Mouse (Mus musculus): ENCODE measurements around the gene Ddx5. TPM values are rescaled to one million over a fixed set of nuclear protein-coding genes. Genes with fewer than 3 reads are reported as not detected.
"Not testable (repeated sequence)": the region's sequence is repeated elsewhere in the genome, so short reads cannot be mapped to it uniquely, and the experiment has no call there.

Ddx5 gene
- total and polyA plus RNA-seq, 2 experiments from 2014 or later = 173 to 282 TPM

DNA sequence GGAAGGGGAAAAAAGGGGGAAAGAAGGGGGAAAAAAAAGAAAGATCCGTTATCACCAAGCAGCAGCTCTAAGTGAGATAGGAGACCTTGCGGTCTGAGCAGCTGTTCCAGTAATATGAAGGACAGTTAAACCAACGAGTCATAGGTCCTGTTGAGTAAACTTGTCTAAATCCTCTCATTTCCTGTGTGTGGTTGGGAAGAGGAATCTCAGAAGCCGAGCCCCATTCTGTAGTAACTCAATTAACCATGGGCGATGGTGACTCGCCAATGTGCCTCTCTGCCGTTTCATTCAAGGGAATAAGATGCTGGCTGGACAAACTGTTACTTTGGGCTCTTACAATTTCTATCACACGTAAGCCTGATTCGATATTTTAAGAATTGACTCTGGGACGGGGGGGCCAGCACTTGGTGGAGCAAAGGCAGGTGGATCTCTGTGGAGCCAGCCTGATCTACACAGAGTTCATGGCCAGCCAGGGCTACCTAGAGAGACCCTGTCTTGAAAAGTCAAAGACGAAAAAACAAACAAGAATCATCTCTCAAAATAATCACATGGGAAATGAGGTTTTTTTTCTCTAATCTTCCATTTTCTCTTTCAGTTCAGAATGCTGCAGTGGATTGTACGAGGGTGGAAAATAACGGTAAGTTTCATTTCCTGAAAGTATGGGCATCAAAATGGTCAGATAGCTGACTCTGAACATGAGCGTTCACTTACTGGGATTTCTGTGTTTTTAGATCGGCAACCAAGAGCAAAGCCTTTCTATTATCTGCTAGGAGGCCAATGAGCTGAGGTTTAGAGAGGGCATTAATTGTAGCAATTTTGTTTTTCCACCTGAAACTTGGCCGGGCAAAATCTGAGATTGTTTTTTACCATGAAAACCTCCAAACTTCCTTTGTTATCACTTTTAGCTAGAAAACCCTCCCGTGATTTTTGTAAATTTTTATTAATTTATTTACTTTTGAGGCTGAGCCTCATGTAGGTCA is 37.7 kb downstream of the Ddx5 start, which contains the start of gene Milr1:
Gene Milr1 (plus strand): TSS at position 188 of the 980 bp plus-strand sequence.
- Histone ChIP-seq H3K36me3 (replicated peaks; ENCODE audit: control insufficient read depth, insufficient read depth, low read length) (no peaks in the 10 kb centered on the region), H3K4me2 (ENCODE audit: low read depth, low read length) (peak within 1 kb of the TSS; percentile 5; the same call in 1 of the 2 replicates), H3K9me3 (replicated peaks; ENCODE audit: control insufficient read depth, low read length) (no peaks in the 10 kb centered on the region), H3K27me3 (ENCODE audit: control insufficient read depth, insufficient read depth, low read length) (no peaks in the 10 kb centered on the region), H3K4me1 (ENCODE audit: control insufficient read depth, insufficient read depth) (no peaks in the 10 kb centered on the region), H3K27ac (ENCODE audit: low read depth) (peak within 1 kb of the TSS; percentile 46; the same call in 1 of the 2 replicates), H3K9ac (replicated peaks; ENCODE audit: low read depth, low read length) (no peak within 1 kb of the TSS), H3K4me3 (ENCODE audit: low read depth, low read length) (peak within 1 kb of the TSS; percentile 9; the same call in 1 of the 2 replicates)
- WGBS = 74% methylated on average over 17 of the region's 17 CpGs
- TF ChIP-seq EP300 (IDR thresholded peaks at IDR 0.05; ENCODE audit: low read depth) (no peak), CTCF (IDR thresholded peaks at IDR 0.05; ENCODE audit: low read depth) (no peak)
- ATAC-seq (ENCODE audit: insufficient read depth, low read depth) (no peak), DNase-seq (ENCODE audit: low spot score) (no peak)

DNA sequence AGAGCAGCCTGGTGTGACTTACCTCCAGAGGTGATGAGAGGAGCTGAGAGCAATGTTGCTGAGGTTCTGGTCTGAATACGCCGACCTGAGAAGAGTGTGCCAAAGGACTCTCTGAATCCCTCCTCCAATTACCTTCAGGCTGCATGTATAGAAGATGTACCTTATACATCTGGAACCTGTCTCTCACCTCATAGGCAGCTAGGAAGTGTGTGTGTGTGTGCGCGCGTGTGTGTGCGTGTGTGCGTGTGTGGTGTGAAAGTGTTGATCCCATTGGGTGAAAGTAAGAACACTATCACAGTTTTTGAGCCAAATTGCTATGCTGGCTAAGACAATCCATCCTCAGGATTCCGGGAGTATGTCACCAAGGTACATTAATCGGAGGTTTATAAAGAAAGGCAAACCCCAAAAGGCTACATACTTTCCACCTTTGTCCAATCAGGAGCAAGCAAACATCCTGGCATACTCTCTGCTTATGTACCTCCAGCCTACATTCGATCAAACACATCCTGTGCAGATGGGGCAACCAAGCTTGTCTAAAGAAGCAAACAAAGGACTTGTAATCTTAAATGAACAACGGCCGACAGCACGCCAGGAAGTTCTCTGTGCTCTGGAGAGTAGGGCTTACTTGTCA is 38.7 kb downstream of the Ddx5 start, which contains the start of gene Pecam1:
Gene Pecam1 (minus strand): TSS at position 508 of the 631 bp plus-strand sequence.
- Histone ChIP-seq H3K4me1 (ENCODE audit: control insufficient read depth, insufficient read depth) (no peaks in the 10 kb centered on the region), H3K27ac (ENCODE audit: low read depth) (peak within 1 kb of the TSS; percentile 46; the same call in 1 of the 2 replicates), H3K36me3 (replicated peaks; ENCODE audit: control insufficient read depth, insufficient read depth, low read length) (no peaks in the 10 kb centered on the region), H3K9me3 (replicated peaks; ENCODE audit: control insufficient read depth, low read length) (no peaks in the 10 kb centered on the region), H3K4me2 (ENCODE audit: low read depth, low read length) (peak within 1 kb of the TSS; percentile 5; the same call in 1 of the 2 replicates), H3K9ac (replicated peaks; ENCODE audit: low read depth, low read length) (no peak within 1 kb of the TSS), H3K27me3 (ENCODE audit: control insufficient read depth, insufficient read depth, low read length) (no peaks in the 10 kb centered on the region), H3K4me3 (ENCODE audit: low read depth, low read length) (peak within 1 kb of the TSS; percentile 9; the same call in 1 of the 2 replicates)
- DNase-seq (ENCODE audit: low spot score) (peak; percentile 25), ATAC-seq (ENCODE audit: insufficient read depth, low read depth) (no peak)
- 71% methylated on average over 13 of the region's 13 CpGs for WGBS
- TF ChIP-seq CTCF (IDR thresholded peaks at IDR 0.05; ENCODE audit: low read depth) (no peak), EP300 (IDR thresholded peaks at IDR 0.05; ENCODE audit: low read depth) (no peak)

DNA sequence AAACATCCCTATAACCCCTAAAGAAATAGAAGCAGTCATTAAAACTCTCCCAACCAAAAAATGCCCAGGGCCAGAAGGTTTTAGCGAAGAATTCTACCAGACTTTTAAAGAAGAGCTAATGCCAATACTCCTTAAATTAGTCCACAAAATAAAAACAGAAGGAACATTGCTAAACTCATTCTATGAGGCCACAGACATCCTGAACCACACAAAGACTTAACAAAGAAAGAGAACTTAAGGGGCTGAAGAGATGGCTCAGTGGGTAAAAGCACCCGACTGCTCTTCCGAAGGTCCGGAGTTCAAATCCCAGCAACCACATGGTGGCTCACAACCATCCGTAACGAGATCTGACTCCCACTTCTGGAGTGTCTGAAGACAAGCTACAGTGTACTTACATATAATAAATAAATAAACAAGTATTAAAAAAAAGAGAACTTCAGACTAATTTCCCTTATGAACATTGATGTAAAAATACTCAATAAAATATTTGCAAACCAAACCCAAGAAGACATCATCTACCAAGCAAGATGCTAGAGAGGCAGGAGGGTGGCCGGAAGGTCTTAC is 39.3 kb downstream of the Ddx5 start:
- not testable (repeated sequence) for H3K9ac ChIP-seq (replicated peaks; ENCODE audit: low read depth, low read length); H3K9me3 ChIP-seq (replicated peaks; ENCODE audit: control insufficient read depth, low read length); H3K27me3 ChIP-seq (ENCODE audit: control insufficient read depth, insufficient read depth, low read length); H3K4me1 ChIP-seq (ENCODE audit: control insufficient read depth, insufficient read depth); H3K36me3 ChIP-seq (replicated peaks; ENCODE audit: control insufficient read depth, insufficient read depth, low read length); ATAC-seq (ENCODE audit: insufficient read depth, low read depth); H3K4me2 ChIP-seq (ENCODE audit: low read depth, low read length); DNase-seq (ENCODE audit: low spot score)
- WGBS = 94% methylated on average over 7 of the region's 7 CpGs
- Histone ChIP-seq H3K27ac (ENCODE audit: low read depth) (peak overlapping the region; percentile 46; the same call in 1 of the 2 replicates), H3K4me3 (ENCODE audit: low read depth, low read length) (peak overlapping the region; percentile 9; the same call in 1 of the 2 replicates)

DNA sequence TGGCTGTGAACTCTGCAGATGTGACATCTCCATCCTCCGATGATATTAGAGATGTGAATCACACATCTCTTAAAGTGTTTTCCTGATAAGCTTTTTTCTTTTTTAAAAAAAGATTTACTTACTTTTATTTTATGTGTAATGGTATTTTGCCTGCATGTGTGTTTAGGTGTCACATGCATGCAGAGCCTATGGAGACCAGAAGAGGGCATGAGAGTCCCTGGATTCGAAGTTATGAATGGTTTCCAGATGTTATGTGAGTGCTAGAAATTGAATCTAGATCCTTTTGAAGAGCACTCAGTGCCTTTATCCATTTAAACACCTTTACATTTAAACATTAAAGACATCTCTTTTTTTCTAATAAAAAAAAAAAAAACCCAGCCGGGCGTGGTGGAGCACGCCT is 44.0 kb downstream of the Ddx5 start:
- TF ChIP-seq EP300 (IDR thresholded peaks at IDR 0.05; ENCODE audit: low read depth) (no peak), CTCF (IDR thresholded peaks at IDR 0.05; ENCODE audit: low read depth) (peak; percentile 29)
- ATAC-seq (ENCODE audit: insufficient read depth, low read depth) = no peak
- Histone ChIP-seq H3K36me3 (replicated peaks; ENCODE audit: control insufficient read depth, insufficient read depth, low read length) (no peaks in the 10 kb centered on the region), H3K4me2 (ENCODE audit: low read depth, low read length) (no peak overlapping the region), H3K4me3 (ENCODE audit: low read depth, low read length) (no peak overlapping the region), H3K27ac (ENCODE audit: low read depth) (no peak overlapping the region), H3K4me1 (ENCODE audit: control insufficient read depth, insufficient read depth) (no peaks in the 10 kb centered on the region), H3K9me3 (replicated peaks; ENCODE audit: control insufficient read depth, low read length) (no peaks in the 10 kb centered on the region), H3K27me3 (ENCODE audit: control insufficient read depth, insufficient read depth, low read length) (no peaks in the 10 kb centered on the region), H3K9ac (replicated peaks; ENCODE audit: low read depth, low read length) (no peak overlapping the region)
- WGBS = 89% methylated on average over 5 of the region's 5 CpGs
- DNase-seq (ENCODE audit: low spot score) = no peak

DNA sequence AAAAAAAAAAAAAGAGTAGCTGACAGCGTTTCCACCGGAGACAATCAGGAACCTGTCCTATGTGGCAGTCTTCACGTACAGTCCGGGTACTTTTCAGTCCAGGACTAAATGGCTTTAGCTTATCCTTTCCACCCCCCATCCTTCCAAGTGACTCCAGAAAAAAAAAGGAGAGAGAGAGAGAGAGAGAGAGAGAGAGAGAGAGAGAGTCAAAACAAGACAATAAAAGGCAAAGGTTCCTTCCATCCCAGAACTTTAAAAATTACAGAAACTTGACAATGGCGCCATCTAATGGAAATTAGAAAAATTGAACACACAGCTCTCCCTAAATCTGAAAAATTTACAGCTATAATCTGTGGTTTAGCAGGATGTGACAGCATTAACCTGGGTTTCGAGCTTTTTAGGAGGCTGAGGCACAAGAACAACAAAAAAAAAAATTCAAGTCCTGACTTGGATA is 46.6 kb downstream of the Ddx5 start:
- 39% methylated on average over 6 of the region's 6 CpGs for WGBS
- Histone ChIP-seq H3K9me3 (replicated peaks; ENCODE audit: control insufficient read depth, low read length) (no peaks in the 10 kb centered on the region), H3K27ac (ENCODE audit: low read depth) (no peak overlapping the region), H3K4me2 (ENCODE audit: low read depth, low read length) (no peak overlapping the region), H3K36me3 (replicated peaks; ENCODE audit: control insufficient read depth, insufficient read depth, low read length) (no peaks in the 10 kb centered on the region), H3K4me3 (ENCODE audit: low read depth, low read length) (no peak overlapping the region), H3K27me3 (ENCODE audit: control insufficient read depth, insufficient read depth, low read length) (no peaks in the 10 kb centered on the region), H3K4me1 (ENCODE audit: control insufficient read depth, insufficient read depth) (no peaks in the 10 kb centered on the region), H3K9ac (replicated peaks; ENCODE audit: low read depth, low read length) (no peak overlapping the region)
- ATAC-seq (ENCODE audit: insufficient read depth, low read depth) (peak; percentile 27; the same call in 1 of the 2 replicates), DNase-seq (ENCODE audit: low spot score) (peak; percentile 59)
- TF ChIP-seq EP300 (IDR thresholded peaks at IDR 0.05; ENCODE audit: low read depth) (no peak), CTCF (IDR thresholded peaks at IDR 0.05; ENCODE audit: low read depth) (peak; percentile 72)

Data from heart, postnatal 0 days (tissue).